Mouse (Mus musculus) brain, embryonic 14.5 days (tissue): ENCODE measurements at regions not wholly inside any gene's neighbourhood (a gene's known extent, or its start where the extent isn't known, plus 50 kb on each side); places are given as distances from the start of the nearest gene placed in this dataset.

ENCODE experiments used
- DNase-seq: peaks from one replicate; pipeline ENCODE4 v3.0.0-alpha.2; 2011; ENCODE audit warnings: low read depth
- CTCF ChIP-seq: fragments of 200-500 bp; IDR thresholded peaks from 2 replicates; pipeline ENCODE4 v1.5.1; 2012; ENCODE audit warnings: inconsistent platforms, mild to moderate bottlenecking, moderate library complexity, borderline replicate concordance; ENCODE audit not compliant: insufficient read depth, insufficient read length; ENCODE audit errors: extremely low read depth
- POLR2A ChIP-seq: fragments of 200-500 bp; IDR thresholded peaks from 2 replicates; pipeline ENCODE4 v1.6.1; 2012; ENCODE audit warnings: mild to moderate bottlenecking, inconsistent platforms, borderline replicate concordance; ENCODE audit not compliant: poor library complexity, insufficient read depth, insufficient read length, severe bottlenecking; ENCODE audit errors: extremely low read depth

- no peak for DNase-seq
- TF ChIP-seq POLR2A (no peak), CTCF (no peak)
Observed at GRCm38 (mm10) chr10:70384689-70385088, 55.6 kb upstream of the Fam13c start.

DNA sequence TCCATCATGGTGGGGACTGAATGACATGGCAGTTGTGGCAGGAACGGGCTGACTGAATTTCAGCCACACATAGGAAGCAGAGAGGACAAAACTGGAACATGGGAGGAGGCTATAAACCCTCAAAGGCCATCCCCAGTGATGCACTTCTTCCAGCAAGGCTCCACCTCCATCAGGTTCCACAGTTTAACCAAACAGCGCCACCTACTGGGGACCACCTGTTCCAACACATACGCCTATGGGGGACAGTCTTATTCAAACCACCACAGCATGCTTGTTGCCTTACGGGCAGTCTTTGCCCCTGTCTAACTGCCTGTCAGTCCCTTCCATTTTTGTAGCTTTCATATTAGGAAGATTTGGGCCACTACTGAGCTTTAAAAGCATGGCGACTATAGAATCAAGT is 52.6 kb upstream of the Fam13c start:
- no peak for TF ChIP-seq POLR2A
- DNase-seq, result no peak
